Mouse (Mus musculus): ENCODE data around the gene 4921504E06Rik.

Gene 4921504E06Rik

GRCm38 (mm10) chr2:19419686-19420345 is 133.9 kb downstream of the 4921504E06Rik start:
- no peak for DNase-seq (ENCODE audit: low read depth, low spot score)

GRCm38 (mm10) chr2:19416066-19416465 is 137.6 kb downstream of the 4921504E06Rik start:
- no peak for DNase-seq (ENCODE audit: low read depth, low spot score)

GRCm38 (mm10) chr2:19415063-19415521 is 138.6 kb downstream of the 4921504E06Rik start:
- peak; percentile 82 for DNase-seq (ENCODE audit: low read depth, low spot score)

DNA sequence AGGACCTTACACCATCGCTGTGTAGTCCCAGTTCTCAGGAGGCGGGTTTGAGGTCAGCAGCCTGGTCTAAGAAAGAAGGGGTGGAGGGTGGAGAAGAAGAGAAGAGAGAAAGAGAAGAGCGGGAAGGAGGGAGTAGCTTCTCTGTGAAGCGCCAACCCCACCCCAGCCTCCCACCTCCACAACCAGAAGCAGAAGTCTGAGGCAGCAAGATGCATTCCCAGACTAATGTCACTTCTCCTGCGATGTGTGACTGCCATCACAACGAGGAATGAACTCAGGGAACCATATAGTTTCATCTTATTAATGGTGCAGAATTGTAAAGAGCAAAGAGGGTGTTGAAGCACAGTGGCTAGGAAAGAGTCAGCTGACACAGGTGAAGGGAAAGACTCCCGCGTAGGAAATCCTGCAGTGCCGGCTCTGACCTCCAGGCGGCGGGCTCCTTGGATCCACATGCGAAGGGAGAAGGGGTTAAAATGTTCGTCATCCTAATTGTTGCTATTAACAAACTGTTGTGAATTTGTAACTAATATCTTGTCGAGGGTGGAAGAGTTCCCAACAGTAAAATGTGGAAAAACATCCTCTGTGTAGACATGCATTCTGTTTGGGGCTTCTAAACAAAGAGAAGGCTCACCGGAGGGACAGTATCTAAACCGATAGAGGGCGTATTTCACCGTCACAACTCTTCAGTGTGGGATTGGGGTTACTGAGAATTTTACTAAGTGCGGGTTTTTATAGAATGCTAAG is 139.3 kb downstream of the 4921504E06Rik start:
- peak; percentile 65 for DNase-seq (ENCODE audit: low read depth, low spot score)
